Mouse (Mus musculus) liver, embryonic 14.5 days (tissue): ENCODE data around the gene Washc4.

Experiments used
- CTCF ChIP-seq: IDR thresholded peaks from 2 replicates; pipeline ENCODE4 v1.5.1; 2016; ENCODE audit warnings: antibody characterized with exemption, low read depth, control low read depth
- EP300 ChIP-seq: IDR thresholded peaks from 2 replicates; pipeline ENCODE4 v1.6.1; 2016; ENCODE audit warnings: antibody characterized with exemption, low read depth

DNA sequence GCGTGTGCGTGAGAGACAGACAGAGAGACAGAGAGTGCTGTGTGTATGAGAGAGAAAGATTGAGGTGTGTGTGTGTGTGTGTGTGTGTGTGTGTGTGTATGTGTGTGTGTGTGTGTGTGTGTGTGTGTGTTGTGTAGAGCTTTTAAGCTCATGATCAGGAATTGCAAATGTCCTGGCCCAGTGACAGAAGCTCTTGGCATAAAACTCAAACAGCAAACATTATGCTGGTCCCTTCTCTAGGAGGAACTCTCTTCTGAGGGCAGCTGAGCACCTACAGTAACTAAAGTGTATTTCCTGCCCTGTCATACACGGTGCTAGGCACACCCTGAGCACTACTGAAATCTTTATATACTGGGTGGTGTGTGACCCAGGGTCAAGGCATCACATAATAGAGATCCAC is 98.1 kb downstream of the Washc4 start:
- TF ChIP-seq CTCF (no peak), EP300 (no peak)
